Mouse (Mus musculus) inflammation-experienced regulatory T-cells, adult 6 months (primary cell): Measurements from ENCODE around the gene Gm11444. TPM values are rescaled to one million over a fixed set of nuclear protein-coding genes. Genes with fewer than 3 reads are reported as not detected.

Source experiments
- ATAC-seq: one replicate; pipeline ENCODE4 v1.8.0; 2017
- polyA plus RNA-seq, 3 experiments: library from polyadenylated mRNA; unstranded; fragments of 100-300 nt; shearing (Covaris generic); gene quantifications; one replicate each; pipeline ENCODE4 v1.2.1; 2017

The Gm11444 gene
- polyA plus RNA-seq, 3 experiments from 2014 or later: not detected

- ATAC-seq: no peak
Measured at GRCm38 (mm10) chr11:85811676-85812075, 38.5 kb downstream of the Gm11444 start.

- no peak for ATAC-seq
Measured at GRCm38 (mm10) chr11:85811229-85811628, 38.9 kb downstream of the Gm11444 start.

GRCm38 (mm10) chr11:85807353-85807752, 42.8 kb downstream of the Gm11444 start:
- ATAC-seq: no peak

GRCm38 (mm10) chr11:85805779-85806178, 44.4 kb downstream of the Gm11444 start:
- no peak for ATAC-seq

GRCm38 (mm10) chr11:85804048-85804447, 46.1 kb downstream of the Gm11444 start:
- ATAC-seq: no peak

GRCm38 (mm10) chr11:85800380-85800779, 49.8 kb downstream of the Gm11444 start:
- ATAC-seq: no peak

- no peak for ATAC-seq
Measured at GRCm38 (mm10) chr11:85799856-85800255, 50.3 kb downstream of the Gm11444 start.

- no peak for ATAC-seq
Measured at GRCm38 (mm10) chr11:85799456-85799855, 50.7 kb downstream of the Gm11444 start.

Other genes starting within 250 kb of the Gm11444 start
- gene Tbx2, start 17.8 kb downstream of the Gm11444 start, polyA plus RNA-seq: not detected
- gene Tbx4, start 36.1 kb upstream of the Gm11444 start, polyA plus RNA-seq: not detected